Mouse (Mus musculus) lung, postnatal 14 days (tissue): ENCODE results near the gene Olfr1024.

Experiments
- DNase-seq: peaks from one replicate; pipeline ENCODE4 v3.0.0; 2021

The Olfr1024 gene

GRCm38 (mm10) chr2:85904952-85905351 lies at the start of gene Olfr1024:
Gene Olfr1024 (minus strand): TSS chr2:85905052.
- no peak for DNase-seq

GRCm38 (mm10) chr2:85950137-85950536 lies 45.3 kb upstream of the Olfr1024 start, which contains the start of gene Olfr1028:
Gene Olfr1028 (plus strand): TSS chr2:85950437.
- no peak for DNase-seq

GRCm38 (mm10) chr2:85921258-85921657 lies 16.4 kb upstream of the Olfr1024 start, which contains the start of gene Olfr1026:
Gene Olfr1026 (plus strand): TSS chr2:85921558.
- no peak for DNase-seq

GRCm38 (mm10) chr2:85914893-85915292 lies 10.0 kb upstream of the Olfr1024 start, which contains the start of gene Olfr1025-ps1:
Gene Olfr1025-ps1 (plus strand): TSS chr2:85915193.
- DNase-seq, result no peak

GRCm38 (mm10) chr2:85913197-85913596 lies 8.3 kb upstream of the Olfr1024 start:
- DNase-seq, result no peak

- DNase-seq, result no peak
These were observed 19.5 kb downstream of the Olfr1024 start, which contains the start of gene Olfr1023 for GRCm38 (mm10) chr2:85885340-85885739. Gene Olfr1023 (plus strand): TSS chr2:85885640.

GRCm38 (mm10) chr2:85868294-85868693 lies 36.6 kb downstream of the Olfr1024 start, which contains the start of gene Olfr1022:
Gene Olfr1022 (plus strand): TSS chr2:85868594.
- DNase-seq, result no peak
